Mouse (Mus musculus) myocyte (in vitro differentiated cells): ENCODE measurements at regions not wholly inside any gene's neighbourhood (a gene's known extent, or its start where the extent isn't known, plus 50 kb on each side); places are given as distances from the start of the nearest gene placed in this dataset.

Experiments used
- H3K27me3 ChIP-seq: one replicate; pipeline ENCODE4 v1.6.1; 2011; ENCODE audit not compliant: control insufficient read depth, insufficient read depth, insufficient read length
- H3K36me3 ChIP-seq: one replicate; pipeline ENCODE4 v1.6.1; 2011; ENCODE audit not compliant: control insufficient read depth, insufficient read depth
- H3K4me2 ChIP-seq: one replicate; pipeline ENCODE4 v1.6.1; 2011; ENCODE audit warnings: low read depth, control low read depth
- H3K4me3 ChIP-seq: one replicate; pipeline ENCODE4 v1.5.1; 2011; ENCODE audit warnings: mild to moderate bottlenecking, control low read depth, moderate library complexity
- H3K79me2 ChIP-seq: one replicate; pipeline ENCODE4 v1.6.1; 2011; ENCODE audit not compliant: control insufficient read depth, insufficient read depth
- H3ac ChIP-seq: one replicate; pipeline ENCODE4 v1.6.1; 2011; ENCODE audit not compliant: control insufficient read depth, insufficient read length
- MYOD1 ChIP-seq, 3 experiments: IDR thresholded peaks; one replicate each; pipeline ENCODE4 v1.6.1; 2011; ENCODE audit warnings: control low read depth in 2 of 3, low read depth in 2 of 3, mild to moderate bottlenecking in 2 of 3, moderate library complexity in 1 of 3; ENCODE audit not compliant: insufficient read length in 2 of 3, control insufficient read depth in 1 of 3
- POLR2A ChIP-seq: IDR thresholded peaks from one replicate; pipeline ENCODE4 v1.6.1; 2011; ENCODE audit warnings: low read depth, mild to moderate bottlenecking, control low read depth, moderate library complexity; ENCODE audit not compliant: insufficient read length
- REST ChIP-seq: IDR thresholded peaks from one replicate; pipeline ENCODE4 v1.6.1; 2011; ENCODE audit warnings: mild to moderate bottlenecking, control low read depth, moderate library complexity; ENCODE audit not compliant: insufficient read depth, insufficient read length
- SRF ChIP-seq: IDR thresholded peaks from one replicate; pipeline ENCODE4 v1.6.1; 2011; ENCODE audit warnings: low read depth; ENCODE audit not compliant: control insufficient read depth, insufficient read length
- TCF12 ChIP-seq: IDR thresholded peaks from one replicate; pipeline ENCODE4 v1.6.1; 2011; ENCODE audit warnings: mild to moderate bottlenecking, control low read depth; ENCODE audit not compliant: poor library complexity, insufficient read depth, severe bottlenecking
- TCF3 ChIP-seq: IDR thresholded peaks from one replicate; pipeline ENCODE4 v1.6.1; 2011; ENCODE audit warnings: low read depth, control low read depth; ENCODE audit not compliant: insufficient read length
- USF1 ChIP-seq: IDR thresholded peaks from one replicate; pipeline ENCODE4 v1.6.1; 2011; ENCODE audit warnings: low read depth, mild to moderate bottlenecking, control low read depth, moderate library complexity

DNA sequence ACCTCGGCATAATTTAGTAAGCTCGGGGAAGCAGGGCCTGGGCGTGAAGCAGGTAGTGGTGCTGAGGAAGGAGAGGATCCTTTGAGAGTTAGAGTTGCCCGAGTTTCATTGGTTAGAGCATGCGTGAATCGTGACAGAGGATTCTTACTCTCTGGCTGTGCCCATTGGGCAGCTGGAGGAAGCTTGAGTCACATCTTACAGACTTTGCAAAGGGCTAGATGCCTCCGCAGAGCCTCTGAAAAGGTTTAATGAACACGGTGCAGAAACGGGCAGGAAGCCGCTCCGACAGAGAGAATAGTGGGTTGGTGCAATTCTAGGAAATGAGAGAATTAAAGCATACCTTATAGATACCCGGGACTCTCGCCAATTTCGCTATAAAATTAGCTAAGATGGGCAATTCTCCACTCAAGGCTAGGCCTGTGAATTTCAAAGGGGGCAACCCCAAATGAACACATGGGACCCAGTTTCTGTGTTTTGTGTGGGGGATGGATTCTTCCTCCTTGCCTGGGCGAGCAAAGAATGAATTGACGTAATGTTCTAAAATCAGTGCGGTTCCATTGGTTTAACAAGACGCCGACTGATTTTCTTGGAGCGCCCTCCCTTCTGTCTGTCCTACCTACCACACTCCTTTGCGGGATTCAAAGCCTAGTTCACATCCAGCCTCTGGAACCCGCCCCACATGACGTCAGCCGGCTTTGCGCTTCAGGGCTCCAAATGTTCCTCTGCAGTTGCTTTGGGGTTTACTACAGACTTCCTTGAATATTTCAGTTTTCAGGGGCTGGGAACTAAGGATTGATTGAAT lies 52.1 kb upstream of the Nudt4 start:
- H3K4me2 ChIP-seq: no peak overlapping the region
- H3K36me3 ChIP-seq: no peaks in the 10 kb centered on the region
- H3K4me3 ChIP-seq: no peak overlapping the region
- H3ac ChIP-seq: no peak overlapping the region
- no peak for TF ChIP-seq SRF
- no peak for TF ChIP-seq MYOD1 (IDR thresholded peaks at IDR 0.05; ENCODE audit: control insufficient read depth in 1 of 3, insufficient read length in 2 of 3, low read depth in 2 of 3)
- no peak for TF ChIP-seq POLR2A
- no peak for TF ChIP-seq REST
- TF ChIP-seq TCF12: no peak
- no peak for TF ChIP-seq USF1
- TF ChIP-seq TCF3: no peak
- H3K79me2 ChIP-seq: no peaks in the 10 kb centered on the region
- H3K27me3 ChIP-seq: no peaks in the 10 kb centered on the region
